Mouse (Mus musculus) granulocyte monocyte progenitor cell, adult 5-6 weeks (primary cell): ENCODE data around the gene Agtrap. TPM values are rescaled to one million over a fixed set of nuclear protein-coding genes. Genes with fewer than 3 reads are reported as not detected.

Source experiments
- ATAC-seq: replicated peaks from 2 replicates; pipeline ENCODE4 v1.8.0; 2016; ENCODE audit warnings: mild to moderate bottlenecking, moderate TSS enrichment, inconsistent platforms; ENCODE audit not compliant: poor library complexity, severe bottlenecking
- total RNA-seq, 2 experiments: library from RNA; stranded (forward) in 1 of 2; stranded (reverse) in 1 of 2; fragments of 200-712, 200-1000 nt in 1 of 2; fragments of >200 nt in 1 of 2; fragmentation: Nextera tagmentation in 1 of 2; gene quantifications; 2 replicates each; pipeline ENCODE4 v1.2.3; 2014 to 2017

Agtrap gene
- total RNA-seq, 2 experiments from 2014 or later = 28.5 to 30.8 TPM

DNA sequence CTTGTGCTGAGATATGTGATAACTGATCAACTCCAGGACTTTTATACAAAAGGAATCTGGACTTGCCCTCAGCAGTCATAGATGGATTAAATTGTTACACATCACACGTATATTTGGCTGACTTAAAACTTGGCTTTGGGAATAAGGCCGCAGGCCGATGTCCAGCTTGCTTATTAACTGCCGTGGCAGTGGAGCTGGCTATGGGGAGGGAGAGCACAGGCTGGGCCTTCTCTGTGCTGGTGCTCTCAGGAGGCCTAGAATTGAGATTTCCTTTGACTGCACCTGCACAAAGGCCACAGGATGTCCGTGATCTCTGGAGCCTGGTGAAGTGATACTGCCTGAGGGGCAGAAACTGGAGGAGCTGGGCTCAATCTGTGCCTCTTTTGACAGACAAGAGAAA, 57.3 kb downstream of the Agtrap start:
- ATAC-seq = no peak

DNA sequence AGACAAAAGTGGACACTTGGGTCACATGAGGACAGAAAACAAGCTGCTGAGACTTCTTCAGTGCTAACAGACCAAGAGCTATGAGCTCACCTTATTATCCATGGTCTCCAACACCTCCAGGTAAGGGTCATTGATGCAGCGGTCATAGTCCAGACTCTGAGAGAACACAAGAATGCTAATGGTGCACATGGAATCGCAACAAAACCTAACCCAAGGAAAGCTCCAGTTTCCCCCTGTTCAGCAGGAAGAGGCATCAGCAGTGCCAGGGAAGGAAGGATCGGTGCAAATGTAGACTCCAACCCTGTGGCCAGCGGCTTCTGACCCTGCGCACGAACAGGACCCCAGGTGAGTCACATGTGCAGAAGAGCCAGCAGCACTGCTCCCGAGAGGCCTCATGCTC, 58.5 kb downstream of the Agtrap start:
- no peak for ATAC-seq

Other genes with a start within 250 kb of the Agtrap start
- 15.2 and 18.2 TPM in 2 replicates for gene Zfp933, start 239.7 kb downstream of the Agtrap start, total RNA-seq (2014; fragmentation: Nextera tagmentation)
- 8.5 and 10.4 TPM in 2 replicates for gene Zfp933, start 239.7 kb downstream of the Agtrap start, total RNA-seq (2017)
- gene Miip, start 219.2 kb downstream of the Agtrap start, total RNA-seq (2014; fragmentation: Nextera tagmentation) = 45.9 and 58.8 TPM in 2 replicates
- gene Miip, start 219.2 kb downstream of the Agtrap start, total RNA-seq (2017) = 33.8 and 36.0 TPM in 2 replicates
- gene Fv1, start 219.1 kb downstream of the Agtrap start, total RNA-seq (2014; fragmentation: Nextera tagmentation) = 7.1 TPM in 1 of 2 replicates, not detected in the other
- gene Fv1, start 219.1 kb downstream of the Agtrap start, total RNA-seq (2017) = 13.5 and 16.2 TPM in 2 replicates
- gene Mfn2, start 183.3 kb downstream of the Agtrap start, total RNA-seq (2014; fragmentation: Nextera tagmentation) = 34.4 and 38.9 TPM in 2 replicates
- 30.2 and 32.6 TPM in 2 replicates for gene Mfn2, start 183.3 kb downstream of the Agtrap start, total RNA-seq (2017)
- gene Plod1, start 151.3 kb downstream of the Agtrap start, total RNA-seq (2014; fragmentation: Nextera tagmentation) = 6.7 and 7.0 TPM in 2 replicates
- gene Plod1, start 151.3 kb downstream of the Agtrap start, total RNA-seq (2017) = 9.0 and 9.1 TPM in 2 replicates
- 28.6 and 32.6 TPM in 2 replicates for gene 2510039O18Rik, start 147.1 kb downstream of the Agtrap start, total RNA-seq (2014; fragmentation: Nextera tagmentation)
- 33.6 and 45.4 TPM in 2 replicates for gene 2510039O18Rik, start 147.1 kb downstream of the Agtrap start, total RNA-seq (2017)
- not detected in 2 replicates for gene Nppb, start 102.2 kb downstream of the Agtrap start, total RNA-seq (2014; fragmentation: Nextera tagmentation)
- not detected in 2 replicates for gene Nppb, start 102.2 kb downstream of the Agtrap start, total RNA-seq (2017)
- not detected in 2 replicates for gene Nppa, start 87.3 kb downstream of the Agtrap start, total RNA-seq (2014; fragmentation: Nextera tagmentation)
- gene Nppa, start 87.3 kb downstream of the Agtrap start, total RNA-seq (2017) = not detected in 2 replicates
- gene Clcn6, start 49.2 kb downstream of the Agtrap start, total RNA-seq (2014; fragmentation: Nextera tagmentation) = 7.4 and 9.1 TPM in 2 replicates
- gene Clcn6, start 49.2 kb downstream of the Agtrap start, total RNA-seq (2017) = 1.3 and 4.3 TPM in 2 replicates
- gene Mthfr, start 49.0 kb downstream of the Agtrap start, total RNA-seq (2014; fragmentation: Nextera tagmentation) = 5.4 and 7.6 TPM in 2 replicates
- 2.7 and 9.0 TPM in 2 replicates for gene Mthfr, start 49.0 kb downstream of the Agtrap start, total RNA-seq (2017)
- gene Mad2l2, start 42.4 kb upstream of the Agtrap start, total RNA-seq (2014; fragmentation: Nextera tagmentation) = 27.7 and 36.6 TPM in 2 replicates
- 4.3 and 10.0 TPM in 2 replicates for gene Mad2l2, start 42.4 kb upstream of the Agtrap start, total RNA-seq (2017)
- gene Draxin, start 42.7 kb upstream of the Agtrap start, total RNA-seq (2014; fragmentation: Nextera tagmentation) = not detected in 2 replicates
- gene Draxin, start 42.7 kb upstream of the Agtrap start, total RNA-seq (2017) = 0.05 TPM in 1 of 2 replicates, not detected in the other
- gene Fbxo6, start 64.1 kb upstream of the Agtrap start, total RNA-seq (2014; fragmentation: Nextera tagmentation) = 19.1 and 33.4 TPM in 2 replicates
- 5.6 and 13.8 TPM in 2 replicates for gene Fbxo6, start 64.1 kb upstream of the Agtrap start, total RNA-seq (2017)
- 2.0 and 2.8 TPM in 2 replicates for gene Fbxo44, start 72.5 kb upstream of the Agtrap start, total RNA-seq (2014; fragmentation: Nextera tagmentation)
- 0.26 and 2.1 TPM in 2 replicates for gene Fbxo44, start 72.5 kb upstream of the Agtrap start, total RNA-seq (2017)
- gene Fbxo2, start 72.6 kb upstream of the Agtrap start, total RNA-seq (2014; fragmentation: Nextera tagmentation) = not detected in 2 replicates
- not detected in 2 replicates for gene Fbxo2, start 72.6 kb upstream of the Agtrap start, total RNA-seq (2017)
- not detected in 2 replicates for gene Disp3, start 199.9 kb upstream of the Agtrap start, total RNA-seq (2014; fragmentation: Nextera tagmentation)
- not detected in 2 replicates for gene Disp3, start 199.9 kb upstream of the Agtrap start, total RNA-seq (2017)